Mouse (Mus musculus) R1 (cell line): Measurements from ENCODE around the gene Fam169b.
A peak's percentile ranks its signal among the peaks of the same experiment; 100 is the strongest.
"Not testable (repeated sequence)": the region's sequence is repeated elsewhere in the genome, so short reads cannot be mapped to it uniquely, and the experiment has no call there.

Source experiments
- DNase-seq: peaks from one replicate; pipeline ENCODE4 v3.0.0-alpha.2; 2018; ENCODE audit warnings: low read depth, low spot score

The Fam169b gene

DNA sequence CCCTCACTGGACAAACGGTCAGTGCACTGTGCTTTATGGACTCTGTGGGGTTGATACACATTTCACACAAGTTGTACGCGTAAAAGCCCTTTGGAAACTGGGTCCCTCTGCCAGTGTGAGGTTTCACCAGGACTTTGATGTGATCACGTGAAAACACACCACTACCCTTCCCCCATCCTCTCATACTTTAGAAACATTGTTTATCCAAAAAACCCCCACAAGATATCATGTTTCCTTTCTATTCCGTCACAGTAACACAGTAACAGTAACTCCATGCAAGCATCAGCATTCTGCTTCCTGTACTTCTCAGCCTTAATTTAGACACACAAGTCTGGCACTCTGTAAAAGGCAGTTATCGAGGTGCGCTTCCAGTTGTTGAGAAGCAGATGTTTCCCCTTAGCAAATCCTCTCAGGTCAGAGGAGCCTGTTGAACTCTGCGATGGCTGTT, 12.2 kb downstream of the Fam169b start:
- no peak for DNase-seq

DNA sequence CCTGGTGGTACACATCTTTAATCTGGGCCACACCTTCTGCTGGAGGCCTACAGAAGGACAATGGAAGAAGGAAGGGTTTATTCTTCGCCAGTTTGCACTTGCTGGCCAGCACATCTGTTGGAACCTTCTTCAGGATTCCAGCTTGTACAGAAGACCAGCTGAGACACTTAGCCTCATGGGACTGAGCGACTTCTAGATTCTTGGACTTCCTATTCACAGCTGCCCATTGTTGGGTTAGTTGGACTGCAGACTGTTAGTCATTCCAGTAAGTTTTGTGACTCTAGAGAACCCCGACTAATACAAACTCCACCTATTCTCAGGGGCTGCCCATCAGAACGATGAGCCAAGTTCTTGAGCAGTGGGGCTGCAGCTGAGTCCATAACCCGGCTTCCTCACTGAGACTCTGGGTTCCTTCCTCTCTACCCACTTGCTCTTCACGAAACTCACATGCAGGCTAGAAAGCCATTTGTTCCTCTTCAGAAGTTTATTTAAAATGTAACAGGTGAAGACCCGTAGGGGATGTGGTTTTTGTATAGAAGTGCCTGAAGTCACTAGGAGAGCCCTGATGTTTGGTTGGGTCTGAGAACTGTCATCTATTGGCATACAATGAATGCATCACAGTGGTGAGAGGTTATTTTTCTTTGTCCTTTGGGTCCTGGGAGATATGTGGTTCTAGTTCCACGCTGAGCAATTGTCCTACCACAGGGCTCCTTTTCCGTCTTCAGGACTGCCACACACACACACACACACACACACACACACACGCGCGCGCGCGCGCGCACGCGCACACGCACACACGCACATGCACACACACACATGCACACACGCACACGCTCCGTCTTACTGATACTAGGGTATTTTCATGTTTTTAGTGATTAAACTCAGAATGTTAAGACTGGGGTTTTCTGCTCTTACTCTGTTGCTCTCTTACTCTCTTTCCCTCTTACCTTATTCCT, 13.2 kb downstream of the Fam169b start:
- DNase-seq, result no peak

DNA sequence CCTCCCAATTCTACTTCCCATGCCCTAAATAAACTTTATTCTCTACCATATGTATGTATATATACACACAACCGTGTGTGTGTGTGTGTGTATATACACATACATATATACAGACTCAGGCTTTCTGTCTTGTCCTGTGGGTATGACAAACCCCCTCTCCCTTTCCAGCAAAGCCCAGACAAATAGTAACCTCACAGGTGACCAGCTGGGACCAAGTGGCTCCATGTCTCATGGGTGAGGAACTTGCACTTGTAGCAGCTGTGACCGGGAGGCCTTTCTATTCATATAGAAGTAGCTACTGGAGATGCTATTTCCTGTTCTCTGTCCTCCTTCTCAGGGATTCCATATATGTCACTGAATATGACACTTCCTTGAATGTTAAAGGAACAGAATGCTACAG, 13.9 kb downstream of the Fam169b start:
- no peak for DNase-seq

GRCm38 (mm10) chr7:68288000-68288399, 14.4 kb downstream of the Fam169b start:
- not testable (repeated sequence) for DNase-seq

- no peak for DNase-seq
Observed at GRCm38 (mm10) chr7:68289081-68289480, 15.4 kb downstream of the Fam169b start.

DNA sequence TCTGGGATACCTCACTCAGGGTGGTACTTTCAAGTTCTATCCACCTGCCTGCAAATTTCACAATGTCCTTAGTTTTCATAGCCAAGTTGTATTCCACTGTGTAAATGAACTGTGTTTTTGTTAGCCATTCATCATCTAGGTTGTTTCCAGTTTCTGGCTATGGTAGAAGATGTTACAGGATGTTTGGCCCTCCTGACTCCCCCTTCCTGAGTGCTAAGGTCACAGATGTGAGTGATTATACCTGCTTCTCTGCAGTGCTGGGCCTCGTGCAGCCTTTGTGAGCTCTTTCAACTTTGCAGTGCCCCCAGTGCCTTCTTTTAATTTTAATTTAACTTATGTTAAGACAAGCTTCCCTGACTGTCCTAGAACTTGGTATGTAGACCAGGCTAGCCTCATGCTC, 18.0 kb downstream of the Fam169b start:
- DNase-seq, result no peak

GRCm38 (mm10) chr7:68293997-68294789, 20.6 kb downstream of the Fam169b start:
- DNase-seq, result peak; percentile 39

- no peak for DNase-seq
Observed at GRCm38 (mm10) chr7:68296487-68296886, 22.8 kb downstream of the Fam169b start.

GRCm38 (mm10) chr7:68298381-68299076, 24.9 kb downstream of the Fam169b start:
- DNase-seq, result no peak

DNA sequence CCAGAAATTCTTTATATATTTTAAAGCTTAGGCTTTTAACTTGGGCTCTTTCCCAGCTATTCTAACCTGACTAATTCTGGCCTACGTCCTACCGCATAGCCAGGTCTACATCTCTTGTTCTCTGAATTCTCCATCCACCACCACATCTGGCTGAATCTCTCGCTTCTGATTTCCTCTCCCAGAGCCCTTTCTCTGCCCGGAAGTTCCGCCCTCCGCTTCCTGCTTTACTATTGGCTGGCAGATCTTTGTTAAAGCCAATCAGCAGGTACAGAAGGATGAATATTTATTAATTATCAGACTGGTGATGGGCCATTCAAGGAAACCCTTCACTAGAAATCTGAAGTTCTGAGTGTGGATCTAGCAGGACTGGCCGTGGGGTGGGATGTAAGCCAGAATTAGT, 27.5 kb downstream of the Fam169b start:
- peak; percentile 64 for DNase-seq

- DNase-seq, result peak; percentile 78
Observed at GRCm38 (mm10) chr7:68302586-68303433, 29.2 kb downstream of the Fam169b start.

GRCm38 (mm10) chr7:68303685-68304084, 30.0 kb downstream of the Fam169b start:
- DNase-seq, result no peak

DNA sequence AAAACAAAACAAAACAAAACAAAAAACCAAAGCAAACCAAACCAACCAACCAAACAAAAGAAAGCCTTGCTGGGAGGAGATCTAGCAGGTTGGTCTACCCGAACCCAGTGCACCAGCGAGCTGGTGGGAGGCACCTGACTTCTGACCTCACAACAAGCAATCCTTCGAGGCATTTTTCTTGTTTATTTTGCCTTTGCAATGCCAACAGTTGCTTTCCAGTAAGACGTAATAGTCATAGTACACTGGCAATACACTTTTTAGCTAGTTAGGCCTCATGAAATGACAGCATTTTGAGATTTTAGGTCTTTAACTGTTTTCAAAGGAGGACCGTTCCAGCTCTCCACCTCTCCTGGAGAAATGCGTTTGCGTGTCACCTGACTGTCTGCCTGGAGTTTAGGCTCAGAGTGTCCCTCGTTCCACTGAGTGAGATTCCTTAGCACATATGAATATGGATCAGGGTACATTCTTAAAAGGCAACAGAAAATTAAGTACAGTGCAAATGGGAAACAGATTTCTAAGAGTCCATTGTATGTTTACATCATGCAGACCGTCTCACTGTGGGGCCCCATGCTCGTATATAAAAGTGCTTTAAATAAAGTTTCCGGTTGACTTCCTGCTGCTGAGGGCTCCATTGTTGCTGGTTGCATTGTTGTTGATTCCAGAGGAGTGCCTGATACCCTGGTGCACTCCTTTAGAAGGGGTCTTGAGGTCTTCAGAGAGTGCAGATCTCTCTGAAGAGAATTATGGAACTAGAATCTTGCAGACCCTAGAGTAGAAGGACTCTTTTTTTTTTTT, 32.3 kb downstream of the Fam169b start:
- peak; percentile 47 for DNase-seq

GRCm38 (mm10) chr7:68306756-68307155, 33.1 kb downstream of the Fam169b start:
- no peak for DNase-seq

GRCm38 (mm10) chr7:68311469-68311868, 37.8 kb downstream of the Fam169b start:
- DNase-seq, result no peak

DNA sequence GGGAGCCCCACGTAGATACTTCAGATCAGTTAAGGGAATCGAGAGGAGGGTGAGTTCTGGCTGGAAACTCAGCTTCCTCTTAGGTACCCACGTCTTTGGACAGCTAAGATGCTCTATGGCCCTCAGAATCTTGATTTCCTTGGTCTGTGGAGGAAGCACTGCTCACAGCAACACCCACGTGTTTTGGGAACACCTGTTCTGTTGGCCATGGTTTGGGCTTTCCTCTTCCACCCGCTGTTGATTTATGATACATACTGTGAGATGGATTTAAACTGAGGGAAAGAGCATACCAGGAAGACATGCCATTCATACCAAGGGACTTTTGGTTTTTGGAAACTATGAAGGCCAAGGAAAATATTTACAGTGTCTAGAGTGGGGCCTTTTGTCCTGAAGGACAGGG, 38.8 kb downstream of the Fam169b start:
- DNase-seq, result no peak

GRCm38 (mm10) chr7:68313038-68313782, 39.6 kb downstream of the Fam169b start:
- DNase-seq, result no peak

DNA sequence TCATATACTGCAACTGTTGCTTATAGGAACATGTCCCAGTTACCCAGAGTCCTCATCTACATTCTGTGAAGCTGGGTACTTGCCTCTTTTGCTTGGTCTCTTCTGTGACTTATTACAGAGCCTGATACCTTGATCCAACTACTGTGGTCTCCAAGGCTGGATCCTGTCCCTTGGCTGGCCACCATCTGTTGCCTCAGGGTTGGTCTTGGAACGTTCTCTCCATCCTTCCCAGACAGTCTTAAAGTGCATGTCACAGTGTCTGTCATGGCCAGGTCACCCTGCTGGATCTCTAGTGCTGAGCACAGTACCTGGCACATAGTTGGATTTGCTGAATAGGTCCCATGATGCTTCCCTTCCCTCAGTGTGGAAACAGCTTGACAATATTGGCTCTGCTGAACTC, 40.6 kb downstream of the Fam169b start:
- no peak for DNase-seq

- DNase-seq, result no peak
Observed at GRCm38 (mm10) chr7:68315068-68315467, 41.4 kb downstream of the Fam169b start.
